Mouse (Mus musculus) retina, postnatal 1 day (tissue): Measurements from ENCODE around the gene Gm17584.
"Not testable (repeated sequence)": the region's sequence is repeated elsewhere in the genome, so short reads cannot be mapped to it uniquely, and the experiment has no call there.

Experiments used
- DNase-seq: peaks from one replicate; pipeline ENCODE4 v3.0.0-alpha.2; 2012

Gm17584 gene

DNA sequence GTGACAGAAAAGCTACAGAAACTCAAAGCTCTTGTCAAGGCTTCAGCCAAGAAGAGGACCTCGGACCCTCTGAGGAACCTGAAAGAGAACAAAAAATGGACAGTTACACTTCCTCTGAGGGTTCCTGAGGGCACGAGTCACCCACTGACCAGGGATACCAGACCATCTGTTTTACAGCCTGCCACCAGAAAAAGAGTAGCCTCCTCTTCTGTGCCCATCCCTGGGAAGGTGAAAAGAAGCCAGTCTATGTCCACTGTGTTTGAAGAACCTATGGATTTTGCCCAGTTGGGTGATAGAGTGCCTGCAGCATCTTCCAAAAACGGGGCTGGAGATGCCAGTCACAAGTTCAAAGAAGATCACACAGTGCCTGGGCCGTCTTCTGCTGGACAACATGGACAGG is at the start of gene Gm17584:
TSS of gene Gm17584 (plus strand) at position 301 of the 400 bp plus-strand sequence.
- DNase-seq, result not testable (repeated sequence)
